Mouse (Mus musculus) lung, postnatal 0 days (tissue): ENCODE measurements around the gene Fam50b.

ENCODE experiments used
- CTCF ChIP-seq: IDR thresholded peaks from 2 replicates; pipeline ENCODE4 v1.5.1; 2016; ENCODE audit warnings: antibody characterized with exemption, mild to moderate bottlenecking
- EP300 ChIP-seq: IDR thresholded peaks from 2 replicates; pipeline ENCODE4 v1.6.1; 2016; ENCODE audit warnings: antibody characterized with exemption, mild to moderate bottlenecking, control low read depth

- TF ChIP-seq CTCF (peak; percentile 3; the same call in 1 of the 2 replicates), EP300 (no peak)
Observed at GRCm38 (mm10) chr13:34737968-34738698, 3.5 kb downstream of the Fam50b start.
